Mouse (Mus musculus) neural tube, embryonic 14.5 days (tissue): ENCODE measurements around the gene U2af2. TPM values are rescaled to one million over a fixed set of nuclear protein-coding genes. Genes with fewer than 3 reads are reported as not detected.

Experiments
- ATAC-seq: fragments of 200-750 bp; cut with Nextera tagmentation; 2 replicates; pipeline ENCODE4 v1.8.0; 2017; ENCODE audit warnings: low read depth, mild to moderate bottlenecking, moderate TSS enrichment, moderate library complexity
- H3K27ac ChIP-seq: fragments of 300-500 bp; sonication (generic); 2 replicates; pipeline ENCODE4 v1.5.1; 2014; ENCODE audit warnings: low read depth, mild to moderate bottlenecking, control low read depth, low read length, moderate library complexity, mixed read lengths
- H3K27me3 ChIP-seq: fragments of 300-500 bp; sonication (generic); 2 replicates; pipeline ENCODE4 v1.6.1; 2014; ENCODE audit warnings: low read length; ENCODE audit not compliant: control insufficient read depth, insufficient read depth
- H3K36me3 ChIP-seq: fragments of 300-500 bp; sonication (generic); 2 replicates; pipeline ENCODE4 v1.6.1; 2014; ENCODE audit warnings: low read length, mixed read lengths; ENCODE audit not compliant: control insufficient read depth, insufficient read depth
- H3K4me1 ChIP-seq: fragments of 300-500 bp; sonication (generic); 2 replicates; pipeline ENCODE4 v1.6.1; 2014; ENCODE audit warnings: low read length; ENCODE audit not compliant: control insufficient read depth, insufficient read depth
- H3K4me2 ChIP-seq: fragments of 300-500 bp; sonication (generic); 2 replicates; pipeline ENCODE4 v1.6.1; 2014; ENCODE audit warnings: mild to moderate bottlenecking, low read depth, low read length, control low read depth
- H3K4me3 ChIP-seq: fragments of 300-500 bp; sonication (generic); 2 replicates; pipeline ENCODE4 v1.5.1; 2014; ENCODE audit warnings: low read depth, low read length, control low read depth, mixed read lengths
- H3K9ac ChIP-seq: fragments of 300-500 bp; sonication (generic); replicated peaks from 2 replicates; pipeline ENCODE4 v1.6.1; 2014; ENCODE audit warnings: low read depth, mild to moderate bottlenecking, control low read depth, low read length, mixed read lengths
- H3K9me3 ChIP-seq: fragments of 300-500 bp; sonication (generic); 2 replicates; pipeline ENCODE4 v1.6.1; 2016; ENCODE audit warnings: low read length; ENCODE audit not compliant: control insufficient read depth
- WGBS: fragments of 180-500 bp; shearing (Covaris S2); extraction: QIAGEN DNeasy Blood & Tissue Kit; methylation state at CpG from one replicate; pipeline ENCODE4 v1.1.7; 2014; 5-methylcytosine and 5-hydroxymethylcytosine counted together
- polyA plus RNA-seq: library from polyadenylated mRNA; unstranded; fragments of >200 nt; fragmentation: Nextera tagmentation; extraction: Ambion mirVana; gene quantifications from 2 replicates; pipeline ENCODE4 v1.2.1, GENCODE M21; 2014

U2af2 gene
- polyA plus RNA-seq, 1 experiment from 2014 or later: 83.0 TPM

- no peak for ATAC-seq
These were observed 25.9 kb downstream of the U2af2 start for GRCm38 (mm10) chr7:5087886-5088285.

GRCm38 (mm10) chr7:5089853-5090252, 27.9 kb downstream of the U2af2 start:
- Histone ChIP-seq H3K4me2 (no peak overlapping the region), H3K27ac (no peak overlapping the region), H3K36me3 (peaks cover 20% of the 10 kb centered on the region), H3K27me3 (no peaks in the 10 kb centered on the region), H3K9ac (no peak overlapping the region), H3K4me3 (no peak overlapping the region), H3K4me1 (no peaks in the 10 kb centered on the region), H3K9me3 (no peaks in the 10 kb centered on the region)
- no peak for ATAC-seq
- WGBS: 94% methylated on average over 15 of the region's 15 CpGs

More at GRCm38 (mm10) chr7:5087886-5088285, 25.9 kb downstream of the U2af2 start:
- H3K27ac ChIP-seq: no peak overlapping the region
- no peak overlapping the region for H3K9ac ChIP-seq
- H3K36me3 ChIP-seq: peaks cover 11% of the 10 kb centered on the region; the same call in 1 of the 2 replicates
- no peaks in the 10 kb centered on the region for H3K27me3 ChIP-seq
- no peak overlapping the region for H3K4me2 ChIP-seq
- 84% methylated on average over 4 of the region's 4 CpGs for WGBS
- no peaks in the 10 kb centered on the region for H3K4me1 ChIP-seq
- H3K4me3 ChIP-seq: no peak overlapping the region
- no peaks in the 10 kb centered on the region for H3K9me3 ChIP-seq

- Histone ChIP-seq H3K4me2 (no peak overlapping the region), H3K4me1 (no peaks in the 10 kb centered on the region), H3K27ac (no peak overlapping the region), H3K9ac (no peak overlapping the region), H3K36me3 (peaks cover 29% of the 10 kb centered on the region), H3K4me3 (no peak overlapping the region), H3K9me3 (no peaks in the 10 kb centered on the region), H3K27me3 (no peaks in the 10 kb centered on the region)
- WGBS: 86% methylated on average over 15 of the region's 15 CpGs
- no peak for ATAC-seq
These were observed 29.2 kb downstream of the U2af2 start for GRCm38 (mm10) chr7:5091008-5091728.

GRCm38 (mm10) chr7:5092381-5092780, 30.4 kb downstream of the U2af2 start:
- H3K27ac ChIP-seq: no peak overlapping the region
- H3K4me2 ChIP-seq: no peak overlapping the region
- H3K9me3 ChIP-seq: no peaks in the 10 kb centered on the region
- no peak for ATAC-seq
- no peaks in the 10 kb centered on the region for H3K4me1 ChIP-seq
- no peaks in the 10 kb centered on the region for H3K27me3 ChIP-seq
- no peak overlapping the region for H3K4me3 ChIP-seq
- peaks cover 38% of the 10 kb centered on the region for H3K36me3 ChIP-seq
- no peak overlapping the region for H3K9ac ChIP-seq
- WGBS: 90% methylated on average over 5 of the region's 6 CpGs

- peaks cover 43% of the 10 kb centered on the region for H3K36me3 ChIP-seq
- H3K27me3 ChIP-seq: no peaks in the 10 kb centered on the region
- no peak overlapping the region for H3K27ac ChIP-seq
- H3K9ac ChIP-seq: no peak overlapping the region
- 89% methylated on average over 21 of the region's 21 CpGs for WGBS
- ATAC-seq: no peak
- H3K4me1 ChIP-seq: no peaks in the 10 kb centered on the region
- no peak overlapping the region for H3K4me3 ChIP-seq
- H3K4me2 ChIP-seq: no peak overlapping the region
- no peaks in the 10 kb centered on the region for H3K9me3 ChIP-seq
These were observed 31.0 kb downstream of the U2af2 start for GRCm38 (mm10) chr7:5092831-5093510.

GRCm38 (mm10) chr7:5098769-5099168, 36.8 kb downstream of the U2af2 start:
- H3K27ac ChIP-seq: no peak overlapping the region
- 94% methylated on average over 5 of the region's 5 CpGs for WGBS
- no peak overlapping the region for H3K9ac ChIP-seq
- no peaks in the 10 kb centered on the region for H3K4me1 ChIP-seq
- H3K36me3 ChIP-seq: peaks cover 37% of the 10 kb centered on the region
- H3K4me2 ChIP-seq: no peak overlapping the region
- no peaks in the 10 kb centered on the region for H3K9me3 ChIP-seq
- H3K4me3 ChIP-seq: no peak overlapping the region
- no peaks in the 10 kb centered on the region for H3K27me3 ChIP-seq
- no peak for ATAC-seq

GRCm38 (mm10) chr7:5099796-5100195, 37.9 kb downstream of the U2af2 start:
- no peak for ATAC-seq
- Histone ChIP-seq H3K27me3 (no peaks in the 10 kb centered on the region), H3K36me3 (peaks cover 32% of the 10 kb centered on the region), H3K4me2 (no peak overlapping the region), H3K9ac (no peak overlapping the region), H3K9me3 (no peaks in the 10 kb centered on the region), H3K4me1 (no peaks in the 10 kb centered on the region), H3K27ac (no peak overlapping the region), H3K4me3 (no peak overlapping the region)
- WGBS: 94% methylated on average over 3 of the region's 3 CpGs

- no peak overlapping the region for H3K9ac ChIP-seq
- no peak overlapping the region for H3K27ac ChIP-seq
These were observed 39.2 kb downstream of the U2af2 start for GRCm38 (mm10) chr7:5101066-5101663.

GRCm38 (mm10) chr7:5102564-5102963, 40.6 kb downstream of the U2af2 start:
- Histone ChIP-seq H3K27me3 (no peaks in the 10 kb centered on the region), H3K9ac (no peak overlapping the region), H3K4me2 (no peak overlapping the region), H3K4me1 (no peaks in the 10 kb centered on the region), H3K9me3 (no peaks in the 10 kb centered on the region), H3K36me3 (peaks cover 10% of the 10 kb centered on the region), H3K4me3 (no peak overlapping the region), H3K27ac (no peak overlapping the region)
- 88% methylated on average over 2 of the region's 2 CpGs for WGBS
- ATAC-seq: no peak

More at GRCm38 (mm10) chr7:5101066-5101663, 39.2 kb downstream of the U2af2 start:
- ATAC-seq: 0 out of 2 replicates have a peak, but pooled peaks have one; percentile 22
- Histone ChIP-seq H3K4me3 (no peak overlapping the region), H3K36me3 (peaks cover 21% of the 10 kb centered on the region), H3K27me3 (no peaks in the 10 kb centered on the region), H3K4me1 (no peaks in the 10 kb centered on the region), H3K4me2 (no peak overlapping the region), H3K9me3 (no peaks in the 10 kb centered on the region)
- 87% methylated on average over 10 of the region's 10 CpGs for WGBS
